Mouse (Mus musculus): ENCODE measurements around the gene Farp2. TPM values are rescaled to one million over a fixed set of nuclear protein-coding genes. Genes with fewer than 3 reads are reported as not detected.
A peak's percentile ranks its signal among the peaks of the same experiment; 100 is the strongest.
"Not testable (repeated sequence)": the region's sequence is repeated elsewhere in the genome, so short reads cannot be mapped to it uniquely, and the experiment has no call there.

Farp2 gene
- polyA plus RNA-seq, 1 experiment from 2014 or later, result 5.2 TPM

GRCm38 (mm10) chr1:93486302-93486701 is 25.6 kb upstream of the Farp2 start:
- H3K4me3 ChIP-seq (replicated peaks; ENCODE audit: low read length); DNase-seq (ENCODE audit: low spot score); H3K36me3 ChIP-seq (replicated peaks; ENCODE audit: control insufficient read depth, insufficient read depth); H3K27me3 ChIP-seq (ENCODE audit: control insufficient read depth, insufficient read depth, low read length); H3K27ac ChIP-seq; H3K4me2 ChIP-seq (replicated peaks); H3K9me3 ChIP-seq (ENCODE audit: control insufficient read depth, low read length); H3K4me1 ChIP-seq (replicated peaks; ENCODE audit: control insufficient read depth, insufficient read depth, low read length); ATAC-seq (ENCODE audit: low FRiP score); H3K9ac ChIP-seq: not testable (repeated sequence)
- 97% methylated on average over 2 of the region's 3 CpGs for WGBS

- WGBS, result 94% methylated on average over 3 of the region's 3 CpGs
Observed at GRCm38 (mm10) chr1:93495312-93495711, 16.6 kb upstream of the Farp2 start.

GRCm38 (mm10) chr1:93506944-93507676 is 4.8 kb upstream of the Farp2 start:
- H3K9ac ChIP-seq, result no peak overlapping the region
- 48% methylated on average over 10 of the region's 10 CpGs for WGBS
- H3K9me3 ChIP-seq (ENCODE audit: control insufficient read depth, low read length), result no peaks in the 10 kb centered on the region
- DNase-seq (ENCODE audit: low spot score), result peak; percentile 78
- H3K4me2 ChIP-seq (replicated peaks), result no peak overlapping the region
- ATAC-seq (ENCODE audit: low FRiP score), result peak; percentile 60
- H3K27ac ChIP-seq, result no peak overlapping the region
- H3K4me1 ChIP-seq (replicated peaks; ENCODE audit: control insufficient read depth, insufficient read depth, low read length), result no peaks in the 10 kb centered on the region
- no peaks in the 10 kb centered on the region for H3K27me3 ChIP-seq (ENCODE audit: control insufficient read depth, insufficient read depth, low read length)
- H3K36me3 ChIP-seq (replicated peaks; ENCODE audit: control insufficient read depth, insufficient read depth), result peaks cover 70% of the 10 kb centered on the region
- no peak overlapping the region for H3K4me3 ChIP-seq (replicated peaks; ENCODE audit: low read length)

More at GRCm38 (mm10) chr1:93495312-93495711, 16.6 kb upstream of the Farp2 start:
- Histone ChIP-seq H3K9me3 (ENCODE audit: control insufficient read depth, low read length) (no peaks in the 10 kb centered on the region), H3K4me3 (replicated peaks; ENCODE audit: low read length) (no peak overlapping the region), H3K27ac (no peak overlapping the region), H3K4me1 (replicated peaks; ENCODE audit: control insufficient read depth, insufficient read depth, low read length) (no peaks in the 10 kb centered on the region), H3K27me3 (ENCODE audit: control insufficient read depth, insufficient read depth, low read length) (no peaks in the 10 kb centered on the region), H3K9ac (no peak overlapping the region), H3K4me2 (replicated peaks) (no peak overlapping the region), H3K36me3 (replicated peaks; ENCODE audit: control insufficient read depth, insufficient read depth) (peaks cover 63% of the 10 kb centered on the region)
- ATAC-seq (ENCODE audit: low FRiP score) (no peak), DNase-seq (ENCODE audit: low spot score) (no peak)

- DNase-seq (ENCODE audit: low spot score); H3K4me2 ChIP-seq (replicated peaks); H3K4me1 ChIP-seq (replicated peaks; ENCODE audit: control insufficient read depth, insufficient read depth, low read length); ATAC-seq (ENCODE audit: low FRiP score); H3K9ac ChIP-seq; H3K27ac ChIP-seq; H3K27me3 ChIP-seq (ENCODE audit: control insufficient read depth, insufficient read depth, low read length); H3K4me3 ChIP-seq (replicated peaks; ENCODE audit: low read length); H3K9me3 ChIP-seq (ENCODE audit: control insufficient read depth, low read length): not testable (repeated sequence)
- H3K36me3 ChIP-seq (replicated peaks; ENCODE audit: control insufficient read depth, insufficient read depth), result peaks cover 60% of the 10 kb centered on the region
- WGBS, result 31% methylated on average over 1 of the region's 1 CpGs
Observed at GRCm38 (mm10) chr1:93508576-93508975, 3.3 kb upstream of the Farp2 start.

- DNase-seq (ENCODE audit: low spot score), result no peak
Observed at GRCm38 (mm10) chr1:93512351-93512690, 442 bp downstream of the Farp2 start.

GRCm38 (mm10) chr1:93513221-93513620 is 1.3 kb downstream of the Farp2 start:
- H3K4me1 ChIP-seq (replicated peaks; ENCODE audit: control insufficient read depth, insufficient read depth, low read length), result peaks cover 7% of the 10 kb centered on the region; the same call in 1 of the 2 replicates
- 75% methylated on average over 14 of the region's 14 CpGs for WGBS
- peak overlapping the region; percentile 78; the same call in 1 of the 2 replicates for H3K4me2 ChIP-seq (replicated peaks)
- no peak overlapping the region for H3K4me3 ChIP-seq (replicated peaks; ENCODE audit: low read length)
- no peaks in the 10 kb centered on the region for H3K27me3 ChIP-seq (ENCODE audit: control insufficient read depth, insufficient read depth, low read length)
- H3K36me3 ChIP-seq (replicated peaks; ENCODE audit: control insufficient read depth, insufficient read depth), result peaks cover 21% of the 10 kb centered on the region; the same call in 1 of the 2 replicates
- ATAC-seq (ENCODE audit: low FRiP score) (no peak), DNase-seq (ENCODE audit: low spot score) (no peak)
- no peaks in the 10 kb centered on the region for H3K9me3 ChIP-seq (ENCODE audit: control insufficient read depth, low read length)
- no peak overlapping the region for H3K27ac ChIP-seq
- no peak overlapping the region for H3K9ac ChIP-seq

More at GRCm38 (mm10) chr1:93512351-93512690, 442 bp downstream of the Farp2 start:
- no peaks in the 10 kb centered on the region for H3K27me3 ChIP-seq (ENCODE audit: control insufficient read depth, insufficient read depth, low read length)
- H3K4me2 ChIP-seq (replicated peaks), result peak overlapping the region; percentile 78
- 0% methylated on average over 15 of the region's 15 CpGs for WGBS
- no peaks in the 10 kb centered on the region for H3K9me3 ChIP-seq (ENCODE audit: control insufficient read depth, low read length)
- H3K36me3 ChIP-seq (replicated peaks; ENCODE audit: control insufficient read depth, insufficient read depth), result peaks cover 29% of the 10 kb centered on the region
- peak overlapping the region; percentile 72 for H3K9ac ChIP-seq
- no peak for ATAC-seq (ENCODE audit: low FRiP score)
- peak overlapping the region; percentile 68; the same call in 1 of the 2 replicates for H3K27ac ChIP-seq
- H3K4me3 ChIP-seq (replicated peaks; ENCODE audit: low read length), result peak overlapping the region; percentile 78
- peaks cover 7% of the 10 kb centered on the region; the same call in 1 of the 2 replicates for H3K4me1 ChIP-seq (replicated peaks; ENCODE audit: control insufficient read depth, insufficient read depth, low read length)

- no peak for ATAC-seq (ENCODE audit: low FRiP score)
- H3K4me2 ChIP-seq (replicated peaks), result no peak overlapping the region
- 80% methylated on average over 2 of the region's 2 CpGs for WGBS
Observed at GRCm38 (mm10) chr1:93521491-93521890, 9.6 kb downstream of the Farp2 start.

GRCm38 (mm10) chr1:93522325-93522724 is 10.4 kb downstream of the Farp2 start:
- no peak overlapping the region for H3K4me3 ChIP-seq (replicated peaks; ENCODE audit: low read length)
- H3K27me3 ChIP-seq (ENCODE audit: control insufficient read depth, insufficient read depth, low read length), result no peaks in the 10 kb centered on the region
- no peak overlapping the region for H3K9ac ChIP-seq
- H3K4me2 ChIP-seq (replicated peaks), result no peak overlapping the region
- ATAC-seq (ENCODE audit: low FRiP score) (no peak), DNase-seq (ENCODE audit: low spot score) (no peak)
- 78% methylated on average over 1 of the region's 1 CpGs for WGBS
- H3K9me3 ChIP-seq (ENCODE audit: control insufficient read depth, low read length), result no peaks in the 10 kb centered on the region
- H3K4me1 ChIP-seq (replicated peaks; ENCODE audit: control insufficient read depth, insufficient read depth, low read length), result no peaks in the 10 kb centered on the region
- H3K27ac ChIP-seq, result no peak overlapping the region
- 0 out of 2 replicates have a peak, but pooled peaks cover 3% of the 10 kb centered on the region for H3K36me3 ChIP-seq (replicated peaks; ENCODE audit: control insufficient read depth, insufficient read depth)

More at GRCm38 (mm10) chr1:93521491-93521890, 9.6 kb downstream of the Farp2 start:
- H3K4me3 ChIP-seq (replicated peaks; ENCODE audit: low read length), result no peak overlapping the region
- H3K27ac ChIP-seq, result no peak overlapping the region
- H3K27me3 ChIP-seq (ENCODE audit: control insufficient read depth, insufficient read depth, low read length), result no peaks in the 10 kb centered on the region
- 0 out of 2 replicates have a peak, but pooled peaks cover 3% of the 10 kb centered on the region for H3K36me3 ChIP-seq (replicated peaks; ENCODE audit: control insufficient read depth, insufficient read depth)
- no peak for DNase-seq (ENCODE audit: low spot score)
- H3K9ac ChIP-seq, result no peak overlapping the region
- H3K9me3 ChIP-seq (ENCODE audit: control insufficient read depth, low read length), result no peaks in the 10 kb centered on the region
- no peaks in the 10 kb centered on the region for H3K4me1 ChIP-seq (replicated peaks; ENCODE audit: control insufficient read depth, insufficient read depth, low read length)

- Histone ChIP-seq H3K36me3 (replicated peaks; ENCODE audit: control insufficient read depth, insufficient read depth) (peaks cover 14% of the 10 kb centered on the region), H3K4me1 (replicated peaks; ENCODE audit: control insufficient read depth, insufficient read depth, low read length) (no peaks in the 10 kb centered on the region), H3K4me3 (replicated peaks; ENCODE audit: low read length) (no peak overlapping the region), H3K27me3 (ENCODE audit: control insufficient read depth, insufficient read depth, low read length) (no peaks in the 10 kb centered on the region), H3K9ac (no peak overlapping the region), H3K9me3 (ENCODE audit: control insufficient read depth, low read length) (no peaks in the 10 kb centered on the region), H3K27ac (no peak overlapping the region), H3K4me2 (replicated peaks) (no peak overlapping the region)
- DNase-seq (ENCODE audit: low spot score) (no peak), ATAC-seq (ENCODE audit: low FRiP score) (no peak)
- WGBS, result 95% methylated on average over 6 of the region's 6 CpGs
Observed at GRCm38 (mm10) chr1:93529801-93530200, 17.9 kb downstream of the Farp2 start.
